Mouse (Mus musculus) neutrophil, adult 5-6 weeks (primary cell): ENCODE data around the gene Csf2. TPM values are rescaled to one million over a fixed set of nuclear protein-coding genes. Genes with fewer than 3 reads are reported as not detected.
"Not testable (repeated sequence)": the region's sequence is repeated elsewhere in the genome, so short reads cannot be mapped to it uniquely, and the experiment has no call there.

Source experiments
- ATAC-seq: fragments of 151-379, 151-347 bp; 2 replicates; pipeline ENCODE4 v1.8.0; 2017; ENCODE audit warnings: mild to moderate bottlenecking, moderate TSS enrichment; ENCODE audit not compliant: insufficient number of reproducible peaks, poor library complexity, low FRiP score, severe bottlenecking; ENCODE audit errors: extremely low read depth
- total RNA-seq: library from RNA; stranded (forward); fragments of 200-1000 nt; gene quantifications from 2 replicates; pipeline ENCODE4 v1.2.3, GENCODE M21; 2017

The Csf2 gene
- total RNA-seq, result not detected in 2 replicates

- ATAC-seq, result no peak
Observed at GRCm38 (mm10) chr11:54248940-54249717, at the start of gene Csf2. Csf2 (minus strand) TSS chr11:54249667.

- ATAC-seq, result no peak
Observed at GRCm38 (mm10) chr11:54298777-54299176, 49.3 kb upstream of the Csf2 start.

DNA sequence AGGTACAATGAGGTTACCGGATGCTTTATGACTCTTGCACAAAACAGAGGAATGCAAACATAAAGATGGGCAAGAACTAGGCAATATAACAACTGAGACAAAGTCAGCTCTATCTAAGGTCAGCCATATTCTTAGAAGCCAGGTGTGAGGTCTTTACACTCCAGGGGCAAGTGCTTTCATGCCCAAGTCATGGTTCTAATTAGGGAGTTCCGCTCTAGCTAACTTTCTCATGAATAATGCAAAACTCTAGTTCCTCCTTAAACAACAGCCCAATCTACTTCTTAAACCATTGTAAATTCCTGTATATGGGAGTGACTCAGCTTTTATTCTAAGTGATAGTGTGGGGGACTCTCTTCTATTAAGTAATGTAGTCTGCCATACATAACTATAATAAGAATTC is 48.0 kb upstream of the Csf2 start:
- not testable (repeated sequence) for ATAC-seq

DNA sequence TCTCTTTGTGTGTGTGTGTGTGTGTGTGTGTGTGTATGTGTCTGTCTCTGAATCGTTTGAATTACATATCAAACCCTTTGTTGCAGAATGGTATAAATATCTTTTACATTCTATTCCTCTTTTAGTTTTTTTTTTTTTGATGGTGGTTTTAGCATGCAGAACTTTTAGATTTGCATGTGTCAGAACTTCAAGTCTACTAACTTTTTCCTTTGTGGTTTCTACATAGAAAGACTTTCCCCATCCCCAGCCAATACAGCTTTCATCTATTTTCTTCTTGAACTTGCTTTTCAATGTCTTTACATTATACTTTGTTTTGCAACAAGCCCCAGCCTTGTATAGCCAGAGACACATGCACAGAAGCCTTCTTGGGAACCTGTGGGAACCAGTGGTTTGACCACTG is 47.3 kb upstream of the Csf2 start:
- ATAC-seq, result no peak

GRCm38 (mm10) chr11:54295971-54296370 is 46.5 kb upstream of the Csf2 start:
- ATAC-seq, result no peak

- no peak for ATAC-seq
Observed at GRCm38 (mm10) chr11:54293980-54294807, 44.7 kb upstream of the Csf2 start.

DNA sequence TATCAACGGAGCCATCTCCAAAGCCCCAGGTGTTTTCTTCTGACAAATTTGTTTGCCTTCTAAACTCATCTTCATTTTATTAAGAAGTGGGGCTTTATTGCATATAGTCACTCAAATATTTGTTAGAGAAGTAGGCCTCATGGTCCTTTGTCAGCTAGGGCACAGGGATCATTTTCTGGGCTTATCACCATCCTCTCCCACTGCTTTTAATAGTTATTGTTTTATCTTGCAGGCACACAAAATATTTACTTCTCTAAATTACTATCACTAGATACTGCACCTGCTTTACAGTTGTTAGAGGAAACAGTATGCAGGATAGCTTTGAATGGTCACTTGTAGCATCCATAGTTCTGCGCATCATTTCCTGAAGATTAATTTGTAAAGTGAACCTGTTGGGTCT is 42.7 kb upstream of the Csf2 start:
- ATAC-seq, result no peak

- ATAC-seq, result no peak
Observed at GRCm38 (mm10) chr11:54287821-54288453, 38.5 kb upstream of the Csf2 start.

- no peak for ATAC-seq
Observed at GRCm38 (mm10) chr11:54271437-54271949, 22.0 kb upstream of the Csf2 start.

DNA sequence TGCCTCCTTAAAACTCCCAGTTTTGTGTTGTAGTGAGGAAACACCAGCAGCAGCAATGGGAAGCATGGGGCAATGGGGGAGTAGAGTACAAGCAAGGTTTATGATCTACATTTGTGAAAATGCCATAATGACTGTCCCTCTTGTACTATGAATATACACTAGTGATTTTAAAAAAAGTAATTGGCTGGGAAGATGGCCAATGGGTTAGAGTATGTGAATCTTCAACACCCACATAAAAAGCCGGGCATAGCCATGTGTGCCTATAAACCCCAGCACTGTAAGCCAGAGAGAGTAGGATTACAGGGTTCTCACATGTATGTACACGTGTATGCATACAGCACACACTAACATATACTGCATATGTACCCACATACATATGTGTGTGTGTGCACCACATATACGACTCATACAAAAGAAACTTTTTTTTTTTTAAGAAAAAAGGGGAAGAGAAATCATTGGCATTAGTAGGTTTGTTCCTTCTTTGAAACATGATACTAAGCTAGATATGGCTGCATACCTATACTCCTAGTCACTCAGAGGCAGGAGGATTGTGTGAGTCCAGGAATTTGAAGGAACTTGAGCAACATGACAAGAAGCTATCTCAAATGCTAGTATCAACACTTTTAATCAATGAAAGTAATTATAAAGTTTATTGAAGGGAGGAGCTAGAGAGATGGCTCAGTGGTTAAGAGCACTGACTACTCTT is 19.9 kb upstream of the Csf2 start:
- no peak for ATAC-seq

DNA sequence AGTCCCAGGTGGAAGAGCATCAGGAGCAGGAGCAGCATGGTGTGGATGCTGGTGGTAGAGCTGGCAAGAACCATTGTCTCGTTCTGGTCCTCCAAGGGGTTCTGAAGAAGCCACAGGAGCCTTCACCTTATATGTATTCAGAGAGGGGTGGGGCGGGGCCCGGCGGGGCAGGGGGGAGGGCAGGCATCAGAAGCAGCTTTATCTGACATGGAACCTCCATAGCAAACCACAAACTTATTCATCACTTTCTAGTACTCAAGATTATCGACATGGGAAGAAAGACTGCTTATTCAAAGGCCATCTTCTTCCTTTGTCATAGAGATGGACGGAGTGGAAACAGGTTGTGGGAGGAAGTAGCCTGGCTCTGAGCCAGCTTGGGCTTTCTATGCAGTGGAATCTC is 17.7 kb upstream of the Csf2 start, which contains the start of gene Il3:
TSS of gene Il3 (minus strand) at position 101 of the 400 bp plus-strand sequence.
- no peak for ATAC-seq

DNA sequence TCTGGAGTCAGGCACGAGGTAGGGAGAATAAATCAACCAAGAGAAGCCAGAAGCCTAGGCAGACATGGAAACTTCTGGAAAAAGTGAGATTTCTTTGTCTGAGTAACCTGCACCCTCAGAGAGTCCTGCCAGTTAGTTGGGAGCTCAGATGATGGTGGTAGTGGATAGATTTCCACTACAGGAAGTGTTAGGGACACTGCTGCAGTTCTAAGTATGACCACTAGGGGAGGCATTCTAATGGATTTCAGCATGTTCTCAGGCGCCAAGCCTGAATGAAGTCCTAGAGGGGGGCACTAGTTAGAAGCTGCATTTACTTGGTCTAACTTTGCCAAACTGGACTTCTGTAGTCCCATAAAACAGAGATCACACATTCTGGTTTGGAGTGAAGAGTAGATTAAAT is 15.1 kb upstream of the Csf2 start:
- peak; percentile 66; the same call in 1 of the 2 replicates for ATAC-seq

- ATAC-seq, result no peak
Observed at GRCm38 (mm10) chr11:54263405-54264031, 14.1 kb upstream of the Csf2 start.

DNA sequence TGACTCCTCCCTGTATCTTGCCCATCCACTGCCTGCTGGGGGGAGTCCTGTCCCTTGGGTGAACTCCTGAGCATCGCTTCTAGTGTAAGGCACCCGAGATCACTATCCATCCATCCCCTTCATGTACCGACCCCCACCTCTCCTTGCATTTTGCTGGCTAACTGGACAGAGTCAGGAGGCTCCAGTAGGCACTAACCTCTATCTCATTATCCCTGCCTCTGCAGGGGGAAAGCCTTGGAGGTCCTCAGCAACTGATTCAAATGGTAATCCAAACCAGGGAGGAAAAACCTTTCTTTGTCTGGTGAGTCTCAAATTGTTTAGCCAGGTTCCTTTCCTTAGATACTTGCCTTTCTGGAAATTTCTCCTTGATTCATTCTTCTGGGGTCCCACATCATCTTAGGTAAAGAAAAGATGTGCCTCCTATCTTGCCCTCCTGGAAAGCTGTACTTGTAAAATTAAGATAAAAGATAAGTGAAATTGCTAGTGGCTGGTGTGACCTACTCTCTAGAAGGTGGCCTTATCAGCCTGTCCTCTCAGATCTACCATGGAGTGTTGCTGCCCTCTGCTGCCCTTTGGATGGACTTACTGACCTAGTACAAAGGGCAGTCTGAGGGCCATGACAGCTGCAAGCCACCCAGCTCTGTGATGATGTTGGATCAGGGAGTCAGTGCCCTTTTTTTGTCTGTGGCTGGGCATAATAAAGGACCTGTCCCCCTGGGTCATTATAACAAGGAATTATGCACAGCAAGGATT is 7.3 kb upstream of the Csf2 start:
- peak; percentile 80; the same call in 1 of the 2 replicates for ATAC-seq

DNA sequence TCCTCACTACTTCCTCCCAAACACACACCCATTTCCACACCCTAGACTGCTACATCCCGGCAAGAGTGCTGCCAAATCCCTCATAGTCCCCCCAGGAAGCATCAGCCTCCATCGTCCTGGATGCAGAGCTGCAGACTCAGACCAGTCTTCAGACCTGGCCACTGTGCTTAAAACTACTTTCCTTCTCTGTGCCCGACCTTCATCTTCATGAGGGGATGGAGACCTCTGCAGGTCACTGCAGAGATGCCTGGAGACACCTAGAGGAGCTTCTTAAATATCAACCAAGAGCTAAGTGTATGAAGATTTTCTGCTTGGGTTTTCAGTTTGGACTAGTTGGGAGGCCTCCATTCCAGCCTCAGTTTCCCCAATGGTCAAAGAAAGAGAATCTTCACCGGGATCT is 4.6 kb upstream of the Csf2 start:
- no peak for ATAC-seq

DNA sequence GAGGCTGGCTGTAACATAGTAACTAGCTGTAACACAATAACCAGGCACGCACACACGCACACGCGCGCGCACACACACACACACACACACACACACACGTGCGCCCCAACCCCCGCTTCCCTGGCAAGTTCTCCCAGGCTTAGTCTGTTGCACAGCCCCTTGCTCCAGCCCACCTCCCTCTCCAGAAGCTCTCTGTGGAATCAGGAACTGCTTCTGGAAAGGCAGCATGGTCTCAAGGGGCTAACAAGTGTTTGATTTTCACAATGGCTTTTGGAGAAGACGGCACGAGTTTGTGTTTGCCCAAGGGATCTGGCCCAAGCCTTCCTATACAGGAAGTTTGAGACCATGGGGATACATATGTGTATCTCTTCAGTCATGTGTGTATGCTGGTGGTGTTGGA is 1.1 kb upstream of the Csf2 start:
- no peak for ATAC-seq

GRCm38 (mm10) chr11:54249748-54250147 is 281 bp upstream of the Csf2 start:
- ATAC-seq, result no peak
